Mouse (Mus musculus) spleen, postnatal 10 days (tissue): ENCODE results near the gene Ggt6.
A peak's percentile ranks its signal among the peaks of the same experiment; 100 is the strongest.

Source experiments
- DNase-seq, 2 experiments: peaks; one replicate each; pipeline ENCODE4 v3.0.0; 2021 to 2022; ENCODE audit warnings: low spot score in 2 of 2

Gene Ggt6

DNA sequence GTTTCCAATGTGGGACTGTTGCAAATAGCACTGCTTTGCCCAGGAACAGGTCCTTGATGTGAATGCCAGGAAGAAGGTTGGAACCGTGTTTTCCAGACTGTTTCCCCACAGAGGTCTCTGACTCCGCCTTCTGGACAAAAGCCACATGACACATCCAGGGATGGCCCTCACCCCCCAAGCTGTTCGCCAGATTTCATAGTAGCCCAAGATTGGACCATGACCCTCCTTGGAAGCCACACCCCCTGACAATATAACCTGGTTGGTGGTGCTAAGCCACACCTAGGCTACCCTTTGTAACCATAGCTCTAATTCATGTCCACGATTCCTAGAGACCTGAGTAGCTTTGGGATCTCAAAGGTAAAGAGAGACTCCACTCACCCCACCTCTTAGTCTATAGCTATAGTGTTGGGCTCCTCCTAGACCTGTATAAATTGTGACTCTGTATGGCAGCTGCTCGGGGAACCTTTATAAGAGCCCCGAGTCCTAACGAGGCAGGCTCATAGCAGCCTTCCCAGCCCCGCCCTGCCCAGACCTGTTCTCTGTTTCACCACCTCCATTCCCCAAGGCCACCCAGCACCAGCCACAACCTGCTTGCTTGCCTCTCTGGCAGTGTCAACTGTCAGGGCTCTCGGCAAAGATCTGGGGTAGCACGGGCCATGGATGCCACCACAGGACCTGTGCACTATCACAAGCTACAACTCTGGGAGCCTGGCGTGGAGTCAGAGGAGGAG is at the start of gene Ggt6:
Gene Ggt6, plus strand, starts transcription at position 564 of the 731 bp plus-strand sequence.
- no peak for DNase-seq

DNA sequence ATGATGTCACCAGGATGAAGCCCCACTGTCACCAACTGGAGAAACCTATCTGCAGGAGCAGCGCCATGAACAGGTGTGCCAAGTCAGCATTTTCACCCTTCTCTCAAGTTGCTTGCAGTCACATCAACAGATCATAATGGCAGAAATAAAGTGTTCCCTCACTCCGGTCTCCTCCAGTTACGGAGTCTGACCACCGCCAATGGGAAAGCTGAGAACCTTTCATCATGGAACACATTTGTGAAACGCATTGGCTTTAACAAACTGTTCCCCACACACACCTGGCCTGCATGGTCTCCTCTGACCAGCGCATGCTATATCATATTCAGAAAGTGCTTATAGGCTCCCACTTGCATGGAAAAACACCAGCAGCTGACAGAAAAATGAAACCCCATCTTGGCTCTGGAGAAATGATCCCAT is 47.2 kb upstream of the Ggt6 start:
- DNase-seq, result no peak

DNA sequence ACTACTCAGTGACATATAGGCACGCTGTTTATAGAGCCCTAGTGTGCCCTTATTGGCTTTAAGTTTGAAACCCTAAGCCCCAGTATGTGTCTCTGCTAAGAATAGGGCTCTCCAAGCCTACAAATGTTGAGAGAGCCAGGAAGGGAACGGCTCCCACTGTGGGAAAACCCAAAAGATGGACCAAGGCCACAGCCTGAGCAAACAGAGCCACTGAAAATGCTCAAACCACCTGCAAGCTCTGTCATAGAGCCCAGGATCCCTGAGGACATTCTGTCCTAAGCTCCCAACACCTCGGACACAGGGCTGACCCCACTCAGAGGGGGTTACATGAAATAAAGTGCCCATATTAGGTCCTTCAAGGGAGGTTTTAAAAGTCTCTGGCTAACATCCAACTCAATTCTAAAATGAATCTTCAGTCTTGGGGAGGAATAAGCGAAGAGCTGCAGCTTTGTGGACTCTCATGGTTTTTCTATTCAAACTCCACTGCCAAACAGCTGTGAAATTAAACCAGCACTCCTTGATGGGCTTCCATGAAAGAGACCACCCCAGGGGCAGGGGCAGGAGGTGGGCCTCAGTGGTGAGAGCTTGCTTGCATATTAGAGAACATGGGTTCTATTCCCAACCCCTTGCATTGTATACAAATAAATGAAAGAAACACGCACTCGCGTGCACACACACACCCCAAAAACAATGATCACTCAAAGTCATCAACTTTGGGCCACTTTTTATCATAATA is 45.8 kb upstream of the Ggt6 start:
- no peak for DNase-seq

DNA sequence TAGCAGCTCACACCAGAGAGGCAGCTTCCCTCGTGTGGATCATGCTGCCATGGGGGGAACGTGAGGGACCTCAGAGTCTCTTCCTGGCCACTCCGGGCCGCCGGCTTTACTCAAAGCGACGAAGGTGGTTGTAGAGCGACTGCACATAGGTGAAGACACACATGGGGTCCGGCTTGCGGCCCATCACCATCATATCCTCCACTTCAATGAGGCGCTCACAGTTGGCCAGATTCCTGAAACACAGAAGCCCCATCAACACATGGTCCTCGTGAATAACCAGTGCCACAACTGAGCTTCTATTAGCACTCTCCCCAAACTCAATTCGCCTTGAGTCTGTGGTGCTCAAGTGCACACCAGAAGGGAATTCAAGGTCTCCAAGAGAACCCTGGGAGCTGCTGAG is 44.1 kb upstream of the Ggt6 start:
- no peak for DNase-seq

DNA sequence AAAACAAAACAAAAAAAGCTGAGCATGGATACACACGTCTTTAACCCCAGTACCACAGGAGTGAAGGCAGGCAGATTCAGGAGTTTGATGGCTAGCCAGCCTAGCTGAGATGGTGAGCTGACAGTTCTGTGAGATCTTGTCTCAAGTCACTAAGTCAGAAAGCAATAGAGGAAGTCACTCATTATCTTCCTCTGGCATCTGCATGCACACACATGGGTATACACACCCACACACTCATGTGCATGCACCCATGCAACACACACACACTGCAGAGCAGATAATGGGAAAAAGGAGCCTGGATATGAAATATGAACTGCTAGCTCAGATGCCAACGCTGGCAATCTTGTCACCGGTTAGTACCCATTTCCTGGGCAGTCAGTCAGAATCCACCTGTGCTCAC is 42.1 kb upstream of the Ggt6 start:
- no peak for DNase-seq

DNA sequence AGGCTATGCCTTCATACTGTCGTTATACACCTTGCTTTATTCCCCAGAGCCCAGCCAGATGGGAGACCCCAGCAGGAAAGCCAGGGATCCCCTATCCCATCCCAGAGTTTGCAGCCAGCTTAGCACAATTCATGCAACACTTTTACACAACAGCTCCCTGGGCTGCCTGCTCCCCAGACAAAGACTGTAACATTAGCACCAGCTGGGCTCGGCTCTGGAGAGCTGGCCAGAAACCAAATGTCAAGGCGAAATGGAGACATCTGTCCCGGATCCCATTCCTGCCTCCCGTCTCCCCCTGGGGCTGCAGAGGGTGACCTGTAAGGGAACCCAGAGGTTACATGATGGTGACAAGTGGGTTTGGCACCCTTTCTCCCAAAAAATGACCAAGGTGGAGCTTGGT is 41.7 kb upstream of the Ggt6 start:
- DNase-seq, result no peak

DNA sequence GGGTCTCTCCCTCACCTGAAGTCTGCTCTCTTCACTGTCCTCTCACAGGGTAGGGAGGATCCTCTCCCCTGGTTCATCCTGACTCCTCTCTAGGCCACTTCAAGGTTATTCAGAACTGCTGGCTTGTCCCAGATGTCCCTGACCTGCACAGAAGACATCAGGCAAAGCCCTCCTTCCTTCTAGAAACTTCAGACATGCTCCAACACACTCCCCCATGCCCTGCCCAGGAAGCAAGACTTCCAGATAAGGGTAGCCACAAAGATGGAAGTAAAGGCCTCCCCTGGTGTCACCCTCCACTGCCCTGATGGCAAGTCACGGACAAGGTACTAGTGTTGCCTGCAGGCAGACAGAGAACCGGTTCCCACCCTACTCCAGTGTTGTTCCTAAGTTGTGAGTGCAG is 40.6 kb upstream of the Ggt6 start:
- DNase-seq, result no peak

- DNase-seq, result no peak
Observed at GRCm38 (mm10) chr11:72395652-72396051, 39.7 kb upstream of the Ggt6 start.

- DNase-seq, result no peak
Observed at GRCm38 (mm10) chr11:72396621-72397020, 38.7 kb upstream of the Ggt6 start.

GRCm38 (mm10) chr11:72397072-72397471 is 38.3 kb upstream of the Ggt6 start:
- peak in 1 of 2 experiments; percentile 42 for DNase-seq

GRCm38 (mm10) chr11:72397811-72398525 is 37.4 kb upstream of the Ggt6 start:
- DNase-seq, result no peak

GRCm38 (mm10) chr11:72401068-72401467 is 34.3 kb upstream of the Ggt6 start:
- no peak for DNase-seq

DNA sequence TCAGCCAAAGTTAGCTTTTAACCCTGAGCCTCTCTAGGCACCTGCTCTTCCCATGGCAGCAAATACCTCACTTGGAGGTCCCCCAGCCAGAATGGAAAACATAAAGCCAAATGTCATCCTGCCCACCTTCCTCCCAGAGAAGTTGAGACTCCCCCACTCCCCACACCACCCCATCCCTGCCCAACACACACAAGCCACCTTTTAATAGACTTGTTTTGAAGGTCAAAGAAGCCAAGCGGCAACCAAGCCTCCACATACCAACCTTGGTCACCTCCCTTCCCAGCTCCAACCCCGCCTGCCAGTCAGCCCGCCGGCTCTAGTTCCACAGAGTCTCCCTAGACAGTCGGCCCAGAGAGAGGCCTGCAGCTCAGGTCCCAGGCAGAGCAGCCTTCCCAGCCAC is 33.3 kb upstream of the Ggt6 start:
- no peak for DNase-seq

DNA sequence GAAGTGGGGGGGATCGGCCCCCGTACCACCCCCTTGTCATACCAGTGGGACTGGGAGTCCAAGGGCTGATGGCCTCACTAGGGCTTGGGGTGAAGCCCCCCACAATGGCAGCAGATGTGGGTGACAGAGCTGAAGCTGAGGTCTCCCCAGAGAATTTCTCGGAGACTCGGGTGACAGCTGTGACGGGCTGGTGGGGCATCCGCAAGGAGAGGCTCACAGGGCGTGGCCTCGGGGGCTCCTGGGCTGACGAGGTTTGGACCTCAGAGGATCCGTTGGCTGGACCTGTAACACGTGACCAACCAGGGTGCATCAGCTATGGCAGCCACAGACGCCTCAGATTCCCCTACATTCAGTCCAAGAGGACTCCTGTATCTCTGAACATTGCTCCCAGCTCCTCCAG is 32.4 kb upstream of the Ggt6 start:
- DNase-seq, result no peak

- DNase-seq, result no peak
Observed at GRCm38 (mm10) chr11:72405532-72405931, 29.8 kb upstream of the Ggt6 start.

GRCm38 (mm10) chr11:72406079-72406675 is 29.1 kb upstream of the Ggt6 start:
- no peak for DNase-seq

GRCm38 (mm10) chr11:72407081-72407480 is 28.2 kb upstream of the Ggt6 start:
- DNase-seq, result no peak

DNA sequence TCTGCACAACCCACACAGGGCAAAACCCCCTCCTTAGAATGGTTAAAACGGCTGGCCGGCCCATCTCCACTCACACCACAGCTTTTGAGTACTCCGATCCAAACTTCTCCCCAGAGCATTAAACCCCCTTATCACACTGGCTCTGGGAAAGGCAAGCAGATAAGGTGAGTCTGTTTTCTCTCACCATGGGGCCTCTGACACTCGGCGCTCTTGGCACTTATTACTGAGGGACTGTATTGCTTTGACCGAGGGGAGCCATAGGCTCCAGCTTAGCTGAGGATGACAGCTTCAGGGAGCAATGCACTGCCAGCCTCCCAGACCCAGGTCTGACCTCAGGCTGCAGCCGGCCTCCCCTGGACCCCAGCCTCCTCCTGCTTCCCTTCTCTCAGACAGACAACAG is 27.8 kb upstream of the Ggt6 start:
- no peak for DNase-seq

GRCm38 (mm10) chr11:72408451-72409170 is 26.7 kb upstream of the Ggt6 start:
- DNase-seq, result no peak

GRCm38 (mm10) chr11:72409649-72410385 is 25.5 kb upstream of the Ggt6 start:
- DNase-seq, result no peak

DNA sequence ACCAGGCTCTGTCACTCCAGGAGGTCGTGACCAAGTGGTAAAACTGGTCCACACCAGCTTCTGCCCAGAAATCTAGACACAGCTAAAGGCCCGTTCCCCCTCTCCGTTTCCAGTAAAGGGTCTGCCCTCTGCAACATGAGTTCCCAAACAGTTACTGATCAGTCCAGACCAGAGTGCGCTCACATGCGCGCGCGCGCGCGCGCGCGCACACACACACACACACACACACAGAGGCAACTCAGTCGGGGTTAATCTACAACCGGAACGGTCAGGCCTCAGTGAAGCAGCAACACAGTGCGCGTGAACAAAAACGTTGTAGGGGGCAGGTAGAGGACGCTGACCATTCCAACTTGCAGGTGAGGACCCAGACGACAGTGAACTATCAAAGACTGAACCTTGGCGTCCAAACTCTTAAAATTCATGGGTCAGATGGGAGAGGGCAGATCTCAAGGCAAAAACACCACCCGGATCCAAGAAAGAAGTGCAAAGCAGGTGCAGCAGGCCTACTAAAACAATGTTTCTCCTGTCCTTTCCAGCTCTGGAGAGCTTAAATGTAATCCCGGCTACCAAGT is 24.7 kb upstream of the Ggt6 start:
- DNase-seq, result no peak
